Mouse (Mus musculus) heart, postnatal 0 days (tissue): ENCODE results near the gene Gm36245. TPM values are rescaled to one million over a fixed set of nuclear protein-coding genes. Genes with fewer than 3 reads are reported as not detected.
"Not testable (repeated sequence)": the region's sequence is repeated elsewhere in the genome, so short reads cannot be mapped to it uniquely, and the experiment has no call there.

ENCODE experiments used
- ATAC-seq: fragments of 200-750 bp; cut with Nextera tagmentation; 2 replicates; pipeline ENCODE4 v1.8.0; 2017; ENCODE audit warnings: low read depth, moderate number of reproducible peaks, moderate library complexity; ENCODE audit not compliant: insufficient read depth
- DNase-seq: peaks from one replicate; pipeline ENCODE4 v3.0.0-alpha.2; 2016; ENCODE audit warnings: low spot score
- H3K27ac ChIP-seq: fragments of 300-500 bp; sonication (generic); 2 replicates; pipeline ENCODE4 v1.5.1; 2014; ENCODE audit warnings: low read depth, mild to moderate bottlenecking
- H3K27me3 ChIP-seq: fragments of 300-500 bp; sonication (generic); 2 replicates; pipeline ENCODE4 v1.6.1; 2014; ENCODE audit warnings: low read length, mixed read lengths; ENCODE audit not compliant: control insufficient read depth, insufficient read depth
- H3K36me3 ChIP-seq: fragments of 300-500 bp; sonication (generic); replicated peaks from 2 replicates; pipeline ENCODE4 v1.6.1; 2014; ENCODE audit warnings: low read length, mixed read lengths; ENCODE audit not compliant: control insufficient read depth, insufficient read depth
- H3K4me1 ChIP-seq: fragments of 300-500 bp; sonication (generic); 2 replicates; pipeline ENCODE4 v1.6.1; 2014; ENCODE audit warnings: antibody characterized with exemption; ENCODE audit not compliant: control insufficient read depth, insufficient read depth
- H3K4me2 ChIP-seq: fragments of 300-500 bp; sonication (generic); 2 replicates; pipeline ENCODE4 v1.6.1; 2014; ENCODE audit warnings: low read depth, mild to moderate bottlenecking, low read length, moderate library complexity
- H3K4me3 ChIP-seq: fragments of 300-500 bp; sonication (generic); 2 replicates; pipeline ENCODE4 v1.5.1; 2014; ENCODE audit warnings: low read depth, low read length
- H3K9ac ChIP-seq: fragments of 300-500 bp; sonication (generic); replicated peaks from 2 replicates; pipeline ENCODE4 v1.6.1; 2014; ENCODE audit warnings: low read depth, low read length, mixed read lengths
- H3K9me3 ChIP-seq: fragments of 300-500 bp; sonication (generic); replicated peaks from 2 replicates; pipeline ENCODE4 v1.6.1; 2016; ENCODE audit warnings: low read length; ENCODE audit not compliant: control insufficient read depth
- CTCF ChIP-seq: IDR thresholded peaks from 2 replicates; pipeline ENCODE4 v1.5.1; 2016; ENCODE audit warnings: antibody characterized with exemption, control low read depth, low read depth
- EP300 ChIP-seq: IDR thresholded peaks from 2 replicates; pipeline ENCODE4 v1.6.1; 2016; ENCODE audit warnings: antibody characterized with exemption, low read depth
- WGBS: fragments of 180-500 bp; shearing (Covaris S2); extraction: QIAGEN DNeasy Blood & Tissue Kit; methylation state at CpG from one replicate; pipeline ENCODE4 v1.1.7; 2014; 5-methylcytosine and 5-hydroxymethylcytosine counted together
- polyA plus RNA-seq: library from polyadenylated mRNA; unstranded; fragments of >200 nt; fragmentation: Nextera tagmentation; extraction: Ambion mirVana; gene quantifications from 2 replicates; pipeline ENCODE4 v1.2.1, GENCODE M21; 2015
- total RNA-seq: library from RNA; depleted of rRNA; stranded (reverse); fragments of >200 nt; gene quantifications from 2 replicates; pipeline ENCODE4 v1.2.3, GENCODE M21; 2014; ENCODE audit warnings: low replicate concordance

Gene Gm36245
- total and polyA plus RNA-seq, 2 experiments from 2014 or later: not detected

GRCm38 (mm10) chr15:77606069-77606468 is 7.0 kb downstream of the Gm36245 start:
- WGBS: 79% methylated on average over 3 of the region's 3 CpGs
- no peak for DNase-seq
- no peak for ATAC-seq
- TF ChIP-seq EP300 (no peak), CTCF (no peak)
- Histone ChIP-seq H3K4me3 (no peak overlapping the region), H3K9me3 (no peaks in the 10 kb centered on the region), H3K36me3 (no peaks in the 10 kb centered on the region), H3K4me2 (no peak overlapping the region), H3K9ac (no peak overlapping the region), H3K27me3 (no peaks in the 10 kb centered on the region), H3K4me1 (no peaks in the 10 kb centered on the region), H3K27ac (no peak overlapping the region)

GRCm38 (mm10) chr15:77624710-77625109 is 25.7 kb downstream of the Gm36245 start:
- H3K4me2 ChIP-seq: no peak overlapping the region
- H3K27me3 ChIP-seq: no peaks in the 10 kb centered on the region
- no peak overlapping the region for H3K9ac ChIP-seq
- WGBS: 88% methylated on average over 1 of the region's 1 CpGs
- TF ChIP-seq CTCF (no peak), EP300 (no peak)
- DNase-seq: no peak
- no peak overlapping the region for H3K27ac ChIP-seq
- ATAC-seq: no peak
- H3K4me1 ChIP-seq: no peaks in the 10 kb centered on the region
- H3K36me3 ChIP-seq: no peaks in the 10 kb centered on the region
- H3K9me3 ChIP-seq: no peaks in the 10 kb centered on the region
- no peak overlapping the region for H3K4me3 ChIP-seq

- H3K4me1 ChIP-seq, DNase-seq: not testable (repeated sequence)
- WGBS: 55% methylated on average over 4 of the region's 4 CpGs
Observed at GRCm38 (mm10) chr15:77626471-77626870, 27.4 kb downstream of the Gm36245 start.

GRCm38 (mm10) chr15:77628647-77629046 is 29.6 kb downstream of the Gm36245 start:
- H3K27me3 ChIP-seq, ATAC-seq, DNase-seq, H3K27ac ChIP-seq, H3K4me2 ChIP-seq, H3K36me3 ChIP-seq, H3K9ac ChIP-seq, H3K4me3 ChIP-seq, H3K9me3 ChIP-seq, H3K4me1 ChIP-seq: not testable (repeated sequence)
- peak; percentile 34 for TF ChIP-seq CTCF
- WGBS: 57% methylated on average over 9 of the region's 9 CpGs

More at GRCm38 (mm10) chr15:77626471-77626870, 27.4 kb downstream of the Gm36245 start:
- not testable (repeated sequence) for H3K4me2 ChIP-seq, H3K4me3 ChIP-seq, ATAC-seq, H3K27ac ChIP-seq, H3K9ac ChIP-seq, H3K9me3 ChIP-seq, H3K36me3 ChIP-seq, H3K27me3 ChIP-seq

- H3K36me3 ChIP-seq, H3K4me1 ChIP-seq, H3K27ac ChIP-seq, ATAC-seq, H3K9me3 ChIP-seq, H3K27me3 ChIP-seq, DNase-seq, H3K9ac ChIP-seq, H3K4me2 ChIP-seq, H3K4me3 ChIP-seq: not testable (repeated sequence)
- WGBS: 61% methylated on average over 3 of the region's 3 CpGs
Observed at GRCm38 (mm10) chr15:77629822-77630221, 30.8 kb downstream of the Gm36245 start.

GRCm38 (mm10) chr15:77643176-77643575 is 44.1 kb downstream of the Gm36245 start, which contains the start of gene Apol11b:
TSS of gene Apol11b (minus strand) at chr15:77643286.
- H3K9me3 ChIP-seq, H3K4me3 ChIP-seq, H3K36me3 ChIP-seq, ATAC-seq, H3K27ac ChIP-seq, H3K4me2 ChIP-seq, H3K27me3 ChIP-seq, H3K4me1 ChIP-seq, DNase-seq, H3K9ac ChIP-seq: not testable (repeated sequence)
- 46% methylated on average over 2 of the region's 2 CpGs for WGBS

GRCm38 (mm10) chr15:77651143-77651542 is 52.1 kb downstream of the Gm36245 start:
- not testable (repeated sequence) for ATAC-seq, H3K4me1 ChIP-seq, H3K27ac ChIP-seq, H3K27me3 ChIP-seq, H3K4me2 ChIP-seq, H3K9me3 ChIP-seq, H3K36me3 ChIP-seq, DNase-seq, H3K9ac ChIP-seq, H3K4me3 ChIP-seq
